Mouse (Mus musculus) brown adipose tissue, adult 24 weeks (tissue): ENCODE results near the gene Pappa2. TPM values are rescaled to one million over a fixed set of nuclear protein-coding genes. Genes with fewer than 3 reads are reported as not detected.

Experiments
- H3K27ac ChIP-seq: fragments of 200-500 bp; replicated peaks from 2 replicates; pipeline ENCODE4 v1.5.1; 2012; ENCODE audit warnings: low read depth, mild to moderate bottlenecking, low read length
- H3K4me1 ChIP-seq: fragments of 200-500 bp; 2 replicates; pipeline ENCODE4 v1.6.1; 2012; ENCODE audit warnings: low read length, mixed read lengths; ENCODE audit not compliant: control insufficient read depth, insufficient read depth, insufficient read length
- H3K4me3 ChIP-seq: fragments of 200-500 bp; 2 replicates; pipeline ENCODE4 v1.5.1; 2012; ENCODE audit warnings: low read depth, mild to moderate bottlenecking, low read length, moderate library complexity; ENCODE audit not compliant: insufficient read depth
- polyA plus RNA-seq: library from polyadenylated mRNA; stranded (reverse); fragments of >200 nt; gene quantifications from 2 replicates; pipeline ENCODE4 v1.2.4, GENCODE M21; 2012; ENCODE audit not compliant: missing spikeins, insufficient read depth, insufficient read length

The Pappa2 gene
- polyA plus RNA-seq, 1 experiment, result not detected

DNA sequence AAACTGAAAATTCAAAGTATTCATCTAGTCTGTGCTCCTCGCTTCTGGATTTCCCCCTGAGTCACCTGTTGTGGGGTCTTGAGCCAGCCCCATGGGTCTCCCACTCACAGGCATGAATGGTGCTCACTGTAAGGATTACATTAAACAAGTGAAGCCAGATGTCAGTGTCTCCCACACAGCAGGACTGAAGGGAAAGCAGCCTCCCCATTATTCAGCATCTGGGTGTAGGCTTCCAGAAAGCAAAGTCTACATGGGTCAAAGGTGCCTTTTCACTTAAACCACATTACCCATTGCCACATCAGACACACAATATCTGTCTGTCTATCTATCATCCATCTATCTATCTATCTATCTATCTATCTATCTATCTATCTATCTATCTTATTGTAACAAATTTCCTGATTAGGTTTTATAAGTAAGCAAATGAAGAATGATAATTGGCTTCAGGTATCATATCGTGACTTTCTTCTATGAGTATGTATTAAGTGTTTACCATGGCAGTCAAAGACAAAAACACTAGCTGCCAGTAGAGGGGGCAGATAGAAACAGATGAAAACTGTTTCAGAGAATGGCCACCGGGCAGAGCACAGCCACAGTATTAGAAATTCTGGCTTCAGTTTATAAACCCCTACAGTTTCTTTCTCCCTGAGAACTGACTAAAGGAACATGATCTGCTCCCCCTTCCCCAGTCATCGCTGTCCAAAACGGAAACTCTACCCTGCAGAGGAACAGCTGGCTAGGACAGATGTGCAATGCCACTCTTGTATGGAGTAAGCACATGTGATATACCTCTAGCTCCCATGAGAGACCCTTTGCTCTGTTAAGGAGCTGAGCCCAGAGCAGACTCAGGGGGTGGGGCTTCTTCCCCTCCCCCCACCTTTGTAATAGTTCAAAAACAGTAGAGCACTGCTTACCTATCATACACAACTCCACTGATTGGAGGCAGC is 126.1 kb downstream of the Pappa2 start:
- no peak overlapping the region for H3K4me3 ChIP-seq
- no peak overlapping the region for H3K27ac ChIP-seq
- H3K4me1 ChIP-seq, result no peaks in the 10 kb centered on the region

DNA sequence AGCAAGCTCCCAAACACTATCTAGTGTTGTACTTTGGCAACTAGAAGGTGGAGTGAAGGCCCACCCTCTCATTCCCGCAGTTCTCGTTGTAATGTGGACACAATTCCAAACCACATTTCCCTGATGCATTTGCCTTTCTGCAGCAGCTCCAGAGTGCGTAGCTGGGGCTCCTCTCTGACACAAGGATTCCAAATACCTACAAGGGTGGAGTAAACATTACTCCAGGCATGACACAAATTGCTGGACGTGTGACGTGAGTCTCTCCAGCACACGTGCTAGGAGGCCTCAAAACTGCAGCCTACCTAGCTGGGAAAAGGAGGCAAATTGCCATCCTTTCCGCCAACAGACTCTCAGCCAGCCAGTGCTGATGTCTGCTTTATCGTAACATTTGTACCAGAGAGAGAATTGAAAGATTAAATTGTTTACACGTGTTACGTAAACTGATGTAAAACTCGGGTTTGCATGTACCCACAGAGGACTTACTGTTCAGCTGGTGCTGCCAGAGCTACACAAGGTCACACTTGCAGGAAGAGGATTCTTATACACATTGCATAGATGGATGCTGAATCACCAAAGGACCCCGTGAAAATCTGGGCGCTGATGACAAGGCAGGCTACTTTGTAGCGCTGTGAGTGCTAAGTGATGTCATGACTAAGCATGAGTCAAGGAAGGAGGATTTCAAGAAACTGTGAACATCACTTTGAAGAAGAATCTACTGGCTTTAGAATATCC is 127.3 kb downstream of the Pappa2 start:
- Histone ChIP-seq H3K4me1 (no peaks in the 10 kb centered on the region), H3K27ac (no peak overlapping the region), H3K4me3 (no peak overlapping the region)

DNA sequence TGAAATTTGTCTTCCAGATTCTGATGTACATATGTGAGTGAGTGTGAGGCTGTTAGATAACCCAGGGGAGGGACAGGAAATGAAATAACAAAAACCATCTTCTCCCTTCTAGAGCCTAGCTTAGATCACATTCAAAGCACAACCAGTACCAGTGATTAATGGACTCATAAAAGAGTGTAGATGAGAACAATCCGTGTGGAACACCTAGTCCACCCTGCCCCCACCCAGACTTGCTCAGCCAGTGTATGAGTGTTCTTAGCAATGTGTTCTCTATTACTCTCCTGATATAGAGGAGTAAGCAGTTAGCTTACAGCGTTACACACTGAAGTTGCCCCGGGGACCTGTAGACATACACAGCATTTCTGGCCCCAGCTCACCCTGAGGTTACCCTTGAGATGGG is 129.8 kb downstream of the Pappa2 start:
- no peaks in the 10 kb centered on the region for H3K4me1 ChIP-seq
- H3K27ac ChIP-seq, result no peak overlapping the region
- H3K4me3 ChIP-seq, result no peak overlapping the region

DNA sequence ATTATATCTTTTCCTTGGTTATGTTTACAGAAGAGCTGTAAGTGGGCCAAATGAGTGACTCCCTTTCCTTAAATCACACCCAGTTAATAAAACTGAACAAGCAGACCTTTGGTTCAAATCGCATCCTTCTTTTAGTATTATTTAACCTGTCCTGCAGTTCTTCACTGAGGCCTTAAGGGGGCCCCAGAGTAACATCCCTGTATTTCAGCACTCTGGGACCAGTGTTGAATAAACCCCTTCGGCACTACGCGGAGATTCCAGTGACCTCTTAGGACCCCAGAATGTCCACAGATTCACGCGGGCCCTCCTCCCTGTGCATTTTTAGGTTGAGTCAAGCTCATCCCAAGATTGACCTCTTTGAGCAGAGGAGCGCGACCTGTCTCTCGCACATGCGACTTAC is 135.7 kb downstream of the Pappa2 start:
- Histone ChIP-seq H3K4me1 (no peaks in the 10 kb centered on the region), H3K4me3 (no peak overlapping the region), H3K27ac (no peak overlapping the region)

DNA sequence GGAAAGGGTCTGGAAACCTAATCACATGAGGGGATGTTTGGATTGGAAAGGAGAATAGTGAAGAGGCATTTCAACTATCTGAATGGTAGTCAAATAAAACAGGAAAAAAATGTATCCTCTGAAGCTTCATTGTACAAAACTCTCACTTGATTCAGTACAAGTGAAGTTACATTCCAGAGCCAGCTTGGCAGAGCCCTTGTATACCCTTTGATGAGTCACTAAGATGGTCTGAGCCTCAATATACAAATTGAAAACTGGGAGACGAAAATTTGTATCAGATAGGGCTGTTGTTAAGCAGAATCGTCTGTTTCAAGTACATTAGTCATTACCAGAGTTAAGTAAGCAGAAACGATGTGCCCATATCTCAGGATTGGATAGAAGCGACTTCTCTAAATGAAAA is 143.1 kb downstream of the Pappa2 start:
- H3K4me1 ChIP-seq, result no peaks in the 10 kb centered on the region
- H3K27ac ChIP-seq, result no peak overlapping the region
- H3K4me3 ChIP-seq, result no peak overlapping the region

DNA sequence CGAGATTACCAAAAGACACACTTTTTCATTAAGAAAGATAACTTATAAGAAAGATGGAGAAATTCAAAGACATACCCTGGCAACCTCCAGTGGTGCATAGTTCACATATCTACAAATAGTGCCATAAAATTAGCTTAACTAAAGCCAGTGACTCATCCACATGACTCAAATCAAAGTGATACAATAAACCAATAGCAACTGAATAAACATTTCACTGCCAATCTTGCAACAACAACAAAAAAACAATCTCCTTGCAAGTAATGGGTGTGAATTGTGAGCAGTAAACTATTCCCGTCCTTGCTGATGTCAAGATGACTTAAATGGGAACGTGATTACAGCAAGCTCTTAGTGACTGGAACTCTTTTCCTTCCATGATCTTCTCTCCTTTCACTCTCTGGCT is 150.1 kb downstream of the Pappa2 start:
- Histone ChIP-seq H3K4me1 (no peaks in the 10 kb centered on the region), H3K27ac (no peak overlapping the region), H3K4me3 (no peak overlapping the region)

GRCm38 (mm10) chr1:158827931-158828330 is 152.4 kb downstream of the Pappa2 start:
- H3K27ac ChIP-seq, result no peak overlapping the region
- H3K4me1 ChIP-seq, result no peaks in the 10 kb centered on the region
- no peak overlapping the region for H3K4me3 ChIP-seq

DNA sequence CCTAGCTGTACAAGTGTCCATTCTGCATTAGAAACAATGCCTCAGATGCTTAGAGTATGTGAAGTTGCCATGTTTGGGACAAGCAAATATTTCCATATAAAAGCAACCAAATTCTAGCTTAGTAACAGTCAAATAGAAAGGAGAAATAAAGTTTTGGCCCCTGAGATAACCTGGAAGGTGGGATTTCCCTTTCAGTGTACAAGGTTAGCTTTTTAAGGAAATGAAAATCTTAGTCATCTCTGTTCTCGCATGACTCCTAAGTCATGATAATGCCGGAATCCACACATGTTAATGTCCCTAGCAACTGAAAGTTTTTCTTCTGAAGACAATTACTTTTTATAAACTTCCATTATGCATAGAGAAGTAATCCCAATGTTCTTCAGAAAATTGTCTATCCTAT is 160.6 kb downstream of the Pappa2 start:
- Histone ChIP-seq H3K27ac (no peak overlapping the region), H3K4me1 (no peaks in the 10 kb centered on the region), H3K4me3 (no peak overlapping the region)

DNA sequence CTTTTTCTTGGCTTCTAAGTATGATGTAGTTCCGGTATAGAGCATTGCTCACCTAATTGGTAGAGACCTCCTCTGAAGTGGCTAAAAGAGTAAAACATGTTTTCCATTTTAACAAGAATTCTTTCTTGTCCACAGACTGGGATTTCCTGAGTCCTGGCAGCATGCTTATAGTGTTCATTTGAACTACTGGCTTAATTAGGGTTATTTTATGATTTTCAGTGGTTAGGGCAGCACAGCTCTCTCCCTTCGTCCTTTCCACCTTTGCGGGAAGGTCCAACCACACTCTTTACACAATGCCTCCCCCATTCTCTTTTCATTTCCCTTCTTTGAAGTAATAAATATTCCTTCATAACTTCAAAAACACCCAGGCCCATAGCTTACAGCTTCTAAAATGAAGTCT is 163.8 kb downstream of the Pappa2 start:
- Histone ChIP-seq H3K4me1 (no peaks in the 10 kb centered on the region), H3K27ac (no peak overlapping the region), H3K4me3 (no peak overlapping the region)

GRCm38 (mm10) chr1:158811887-158812286 is 168.4 kb downstream of the Pappa2 start:
- Histone ChIP-seq H3K4me3 (no peak overlapping the region), H3K4me1 (no peaks in the 10 kb centered on the region), H3K27ac (no peak overlapping the region)

DNA sequence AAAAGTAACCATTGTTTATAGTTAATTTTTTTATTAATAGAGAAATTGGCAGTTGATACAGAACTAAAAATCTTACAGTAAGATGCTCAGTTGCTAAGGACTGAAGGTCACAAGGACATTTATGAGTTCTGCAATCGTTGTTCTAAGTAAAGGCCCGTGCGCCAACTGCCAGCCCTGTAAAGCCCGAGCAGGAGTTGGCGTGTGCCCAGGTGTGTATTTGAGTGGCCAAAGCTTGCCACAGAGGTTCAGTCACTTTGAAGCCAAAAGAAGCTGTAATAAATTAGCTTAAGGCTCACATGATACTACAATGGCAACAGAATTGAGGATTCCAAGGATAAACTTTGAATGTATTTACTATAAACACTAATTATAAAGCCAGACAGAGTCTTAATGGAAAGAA is 204.8 kb downstream of the Pappa2 start:
- no peak overlapping the region for H3K4me3 ChIP-seq
- no peaks in the 10 kb centered on the region for H3K4me1 ChIP-seq
- H3K27ac ChIP-seq, result no peak overlapping the region

DNA sequence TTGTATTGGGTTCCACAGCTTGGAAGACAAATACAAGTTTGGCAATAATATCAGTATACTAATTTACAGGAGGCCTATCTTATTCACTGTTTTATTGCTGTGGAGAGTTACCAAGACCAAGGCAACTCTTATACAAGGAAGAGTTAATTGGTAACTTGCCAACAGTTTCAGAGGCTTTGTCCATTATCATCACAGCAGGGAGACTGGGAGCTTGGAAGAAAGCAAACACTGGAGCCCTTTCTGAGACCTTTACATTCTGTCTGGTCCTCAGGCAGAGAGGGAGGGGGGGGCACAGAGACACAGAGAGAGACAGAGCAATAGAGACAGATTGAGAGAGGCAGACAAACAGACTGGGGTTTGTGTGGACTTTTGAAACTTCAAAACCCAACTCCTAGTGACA is 207.2 kb downstream of the Pappa2 start:
- Histone ChIP-seq H3K4me3 (no peak overlapping the region), H3K4me1 (no peaks in the 10 kb centered on the region), H3K27ac (no peak overlapping the region)

GRCm38 (mm10) chr1:158770756-158771155 is 209.5 kb downstream of the Pappa2 start:
- Histone ChIP-seq H3K4me3 (no peak overlapping the region), H3K4me1 (no peaks in the 10 kb centered on the region), H3K27ac (no peak overlapping the region)

DNA sequence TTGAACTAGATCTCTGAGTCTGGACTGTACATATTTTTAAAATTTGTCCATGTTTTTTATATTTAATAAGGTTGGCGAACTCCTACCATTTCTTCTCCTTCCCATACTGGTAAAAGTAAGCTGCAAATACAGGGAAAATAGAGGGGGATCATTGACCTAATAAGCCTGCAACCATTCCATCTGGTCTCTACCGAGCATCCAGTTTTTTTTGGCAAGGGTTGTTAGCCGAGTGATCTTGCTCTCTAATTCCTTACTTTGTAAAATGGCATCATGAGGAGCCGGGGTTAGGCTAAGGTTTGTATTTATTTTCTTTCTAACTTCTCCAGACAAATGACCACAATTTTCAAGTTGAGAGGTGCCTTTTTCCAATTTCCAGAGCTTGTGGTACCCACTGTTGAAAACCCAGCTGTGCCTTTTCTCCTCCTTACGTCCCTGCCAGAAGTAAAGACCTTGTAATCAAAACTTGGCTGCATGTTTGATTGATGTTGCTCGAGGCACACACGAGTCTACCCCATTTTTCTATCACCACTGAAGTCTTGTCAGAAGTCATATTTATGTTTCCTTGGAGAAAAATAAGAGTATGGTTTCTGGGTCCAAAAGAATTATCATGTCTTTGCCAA is 210.1 kb downstream of the Pappa2 start:
- H3K4me1 ChIP-seq, result no peaks in the 10 kb centered on the region
- H3K27ac ChIP-seq, result no peak overlapping the region
- H3K4me3 ChIP-seq, result no peak overlapping the region

DNA sequence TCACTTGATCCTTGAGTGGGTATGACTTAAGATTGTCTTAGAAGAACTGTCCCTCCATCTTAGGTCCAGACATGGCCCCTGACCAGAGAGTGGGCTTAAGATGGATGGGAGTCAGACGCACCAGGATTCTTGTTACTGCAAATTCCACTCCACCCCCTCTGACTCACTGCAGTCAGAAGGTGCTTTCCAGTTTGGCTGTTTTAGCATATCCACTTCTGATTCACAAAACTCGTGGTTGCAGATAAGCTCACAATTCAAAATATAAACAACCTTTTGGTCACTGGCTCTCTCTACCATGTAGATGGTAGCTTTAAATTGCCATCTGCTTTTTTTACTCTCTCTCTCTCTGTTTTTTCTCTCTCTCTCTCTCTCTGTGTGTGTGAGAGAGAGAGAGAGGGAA is 214.4 kb downstream of the Pappa2 start:
- Histone ChIP-seq H3K4me1 (no peaks in the 10 kb centered on the region), H3K27ac (no peak overlapping the region), H3K4me3 (no peak overlapping the region)
